Mouse (Mus musculus) gastrocnemius, adult 2 months (tissue): ENCODE measurements around the gene Calhm2. TPM values are rescaled to one million over a fixed set of nuclear protein-coding genes. Genes with fewer than 3 reads are reported as not detected.
A peak's percentile ranks its signal among the peaks of the same experiment; 100 is the strongest.

Source experiments
- DNase-seq: peaks from one replicate; pipeline ENCODE4 v3.0.0; 2022
- H3K27ac ChIP-seq: fragments of 200-600 bp; 2 replicates; pipeline ENCODE4 v1.8.1; 2022; ENCODE audit warnings: mild to moderate bottlenecking
- H3K4me3 ChIP-seq: fragments of 200-600 bp; 2 replicates; pipeline ENCODE4 v1.8.1; 2022; ENCODE audit warnings: mild to moderate bottlenecking, moderate library complexity
- CTCF ChIP-seq: fragments of 200-600 bp; IDR thresholded peaks from 2 replicates; pipeline ENCODE4 v1.8.1; 2022; ENCODE audit warnings: antibody characterized with exemption, mild to moderate bottlenecking, moderate library complexity
- intact Hi-C: fragments of 180-260 bp; cut with DNase I; formaldehyde crosslinking; loops from one replicate; pipeline ENCODE4 v1.15.1; 2025
- long read RNA-seq, 2 experiments: library from polyadenylated mRNA; stranded (forward); transcript quantifications; one replicate each; pipeline ENCODE4 v2.0.0; 2021
- total RNA-seq, 2 experiments: library from RNA; stranded (reverse); gene quantifications; 2 replicates each; pipeline ENCODE4 v1.2.3; 2021

The Calhm2 gene
- total RNA-seq: 1 to 10 TPM; 1.6 to 2.3 TPM
- long read RNA-seq, experiment 1: 0 reads
- long read RNA-seq, experiment 2: 0 reads

DNA sequence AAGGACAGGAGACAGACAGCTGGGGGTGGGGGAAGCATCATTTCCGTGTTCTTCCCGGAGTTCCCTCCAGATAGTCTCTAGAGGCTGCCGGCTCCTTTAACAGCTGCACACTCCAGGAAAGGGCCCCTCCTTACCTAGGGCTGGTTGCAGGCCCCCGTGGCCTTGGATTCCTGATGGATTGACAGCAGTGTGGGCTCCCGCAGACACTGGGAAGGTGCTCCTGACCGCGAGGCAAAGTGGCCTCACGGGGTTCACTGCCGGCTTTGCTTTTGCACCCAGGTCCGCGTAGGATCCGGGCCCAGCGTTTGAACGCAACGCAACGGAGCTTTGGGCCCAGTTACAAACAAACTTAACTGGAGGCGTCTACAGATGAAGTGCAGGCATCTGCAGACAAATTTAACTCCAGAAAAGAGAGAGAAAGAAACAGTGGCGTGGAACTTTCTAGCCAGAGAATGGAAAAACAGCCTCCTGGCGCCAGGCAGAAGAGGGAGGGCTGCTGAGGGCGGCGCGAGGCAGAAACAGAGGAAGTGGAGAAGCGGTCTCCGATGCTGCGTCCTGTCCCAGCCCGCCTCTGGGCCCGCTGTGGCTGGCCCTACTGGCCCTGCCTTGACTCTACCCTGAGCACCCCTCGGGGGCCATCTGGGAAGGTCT is at the start of gene Calhm2:
TSS of gene Calhm2 (minus strand) at position 524 of the 651 bp plus-strand sequence.
- no peak for TF ChIP-seq CTCF
- peak within 1 kb of the TSS; percentile 92 for H3K27ac ChIP-seq
- peak; percentile 76 for DNase-seq
- intact Hi-C loops: no loop called here
- peak within 1 kb of the TSS; percentile 85 for H3K4me3 ChIP-seq

DNA sequence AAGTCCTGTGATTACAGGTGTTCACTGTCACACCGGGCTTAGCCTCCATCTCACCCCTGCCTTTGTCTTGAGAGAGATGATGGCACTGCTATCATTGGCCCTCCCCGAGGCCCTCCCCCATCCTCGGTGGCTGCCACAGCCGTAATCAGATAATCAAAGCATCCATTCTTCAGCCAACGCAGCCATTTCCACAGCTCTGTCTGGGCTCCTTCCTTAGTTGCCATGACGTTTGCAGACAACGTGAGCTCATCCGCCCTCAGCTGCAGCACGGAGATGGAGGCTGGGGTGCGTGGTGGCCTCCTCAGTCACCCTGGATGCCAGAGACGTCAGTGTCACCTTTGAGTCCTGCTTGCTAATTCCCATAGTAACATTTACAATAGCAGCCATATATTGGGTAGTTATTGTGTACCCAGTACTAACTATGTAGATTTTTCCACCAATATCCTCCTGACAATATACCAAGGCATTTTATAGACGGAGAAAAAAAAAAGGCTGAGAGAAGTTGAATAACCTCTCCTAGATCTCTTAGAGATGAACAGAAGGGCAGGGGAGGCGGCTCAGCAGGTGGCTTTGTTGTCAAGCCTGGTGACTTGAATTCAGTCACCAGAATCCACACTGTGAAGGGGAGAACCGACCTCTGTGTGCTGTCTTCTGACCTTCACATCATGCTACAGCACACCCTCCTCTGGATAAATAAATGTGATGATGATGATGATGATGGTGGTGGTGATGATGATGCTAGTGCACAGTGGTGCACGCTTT is 48.6 kb upstream of the Calhm2 start:
- TF ChIP-seq CTCF: no peak

DNA sequence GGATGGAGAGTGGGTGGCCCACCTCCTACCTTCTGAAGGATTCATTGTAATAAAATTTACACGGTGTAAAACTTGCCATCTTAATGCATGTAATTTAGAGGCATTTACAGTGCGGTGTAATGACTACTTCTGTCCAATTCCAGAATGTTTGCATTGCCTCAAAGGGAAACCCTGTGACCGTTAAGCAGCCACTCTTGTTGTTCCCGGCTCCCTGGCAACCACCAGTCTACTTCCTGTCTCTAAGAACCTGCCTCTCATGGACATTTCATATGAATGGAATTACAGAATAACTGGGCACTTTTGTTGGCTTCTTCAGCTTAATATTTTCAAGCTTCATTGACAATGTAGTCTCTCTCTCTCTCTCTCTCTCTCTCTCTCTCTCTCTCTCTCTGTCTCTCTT is 46.6 kb upstream of the Calhm2 start:
- no peak overlapping the region for H3K4me3 ChIP-seq
- intact Hi-C loops: no loop called here
- no peak overlapping the region for H3K27ac ChIP-seq
- no peak for TF ChIP-seq CTCF
- DNase-seq: no peak

More for the DNA sequence above, 48.6 kb upstream of the Calhm2 start:
- Histone ChIP-seq H3K4me3 (no peak overlapping the region), H3K27ac (no peak overlapping the region)
- DNase-seq: no peak
- intact Hi-C loops: no loop called here

DNA sequence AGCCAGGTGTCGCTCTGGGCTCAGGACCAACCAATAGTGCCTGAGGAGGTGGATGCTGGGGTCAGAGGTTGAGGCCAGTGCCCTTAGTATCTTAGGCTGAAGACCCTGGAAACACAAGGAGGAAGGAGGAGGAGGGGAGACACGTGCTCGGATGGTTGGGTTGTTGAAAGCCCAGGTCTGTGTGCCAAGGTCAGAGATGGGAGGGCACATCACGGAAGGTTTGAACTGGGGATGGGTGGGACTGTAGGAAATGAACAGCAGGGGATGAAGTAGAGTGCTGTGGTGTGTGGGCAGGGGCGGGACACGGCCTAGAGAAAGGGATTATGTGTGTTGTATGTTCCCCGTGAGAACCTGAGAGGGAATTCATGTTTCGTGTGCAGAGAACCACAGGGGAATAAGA is 46.1 kb upstream of the Calhm2 start:
- H3K27ac ChIP-seq: no peak overlapping the region
- no peak for DNase-seq
- no peak overlapping the region for H3K4me3 ChIP-seq
- intact Hi-C loops: no loop called here
- no peak for TF ChIP-seq CTCF

DNA sequence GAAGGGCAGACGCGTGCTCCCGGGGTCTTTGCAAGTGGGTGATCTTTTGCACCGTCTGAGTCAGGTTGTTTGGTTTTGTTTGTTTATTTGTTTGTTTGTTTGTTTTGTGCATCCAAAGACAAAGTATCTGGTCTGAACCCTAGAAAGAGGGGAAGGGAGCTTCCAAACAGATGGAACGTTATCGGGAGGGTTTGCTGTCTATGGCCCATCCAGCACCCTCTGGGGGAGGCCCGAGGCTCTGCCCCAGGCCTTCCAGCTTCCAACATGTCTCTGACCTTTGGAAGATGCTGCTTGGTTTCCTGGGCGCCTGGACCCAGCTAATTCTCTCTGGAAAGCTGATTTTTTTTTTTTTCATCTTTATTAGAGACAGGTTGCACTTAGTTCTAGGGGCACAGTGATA is 41.9 kb upstream of the Calhm2 start:
- H3K4me3 ChIP-seq: no peak overlapping the region
- H3K27ac ChIP-seq: no peak overlapping the region
- no peak for TF ChIP-seq CTCF
- no peak for DNase-seq
- intact Hi-C loops: no loop called here

DNA sequence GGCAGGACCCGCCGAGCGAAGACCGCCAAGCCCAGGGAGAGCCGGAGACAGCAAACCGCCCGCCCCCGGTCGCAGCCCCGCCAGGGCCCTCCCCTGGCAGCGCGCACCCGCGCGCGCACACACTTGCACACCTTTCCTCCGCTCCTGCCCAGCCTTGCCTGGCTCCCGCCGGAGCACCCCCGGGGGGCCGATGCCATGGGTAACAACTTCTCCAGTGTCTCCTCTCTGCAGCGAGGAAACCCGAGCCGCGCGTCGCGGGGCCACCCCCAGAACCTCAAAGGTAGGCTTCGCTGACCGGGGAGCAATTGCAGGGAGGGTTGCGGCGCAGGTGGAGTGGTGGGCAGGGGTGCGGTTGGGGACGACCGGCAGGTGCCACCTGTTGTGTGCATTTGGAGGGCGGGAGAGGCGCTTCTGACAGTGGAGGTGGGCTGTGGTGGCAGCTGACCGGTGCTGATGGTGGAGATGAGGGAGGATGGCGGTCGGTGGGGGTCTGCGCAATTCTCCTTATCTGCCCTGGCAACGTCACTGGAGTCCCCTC is 41.2 kb upstream of the Calhm2 start:
- DNase-seq: peak; percentile 41
- intact Hi-C loops: no loop called here

DNA sequence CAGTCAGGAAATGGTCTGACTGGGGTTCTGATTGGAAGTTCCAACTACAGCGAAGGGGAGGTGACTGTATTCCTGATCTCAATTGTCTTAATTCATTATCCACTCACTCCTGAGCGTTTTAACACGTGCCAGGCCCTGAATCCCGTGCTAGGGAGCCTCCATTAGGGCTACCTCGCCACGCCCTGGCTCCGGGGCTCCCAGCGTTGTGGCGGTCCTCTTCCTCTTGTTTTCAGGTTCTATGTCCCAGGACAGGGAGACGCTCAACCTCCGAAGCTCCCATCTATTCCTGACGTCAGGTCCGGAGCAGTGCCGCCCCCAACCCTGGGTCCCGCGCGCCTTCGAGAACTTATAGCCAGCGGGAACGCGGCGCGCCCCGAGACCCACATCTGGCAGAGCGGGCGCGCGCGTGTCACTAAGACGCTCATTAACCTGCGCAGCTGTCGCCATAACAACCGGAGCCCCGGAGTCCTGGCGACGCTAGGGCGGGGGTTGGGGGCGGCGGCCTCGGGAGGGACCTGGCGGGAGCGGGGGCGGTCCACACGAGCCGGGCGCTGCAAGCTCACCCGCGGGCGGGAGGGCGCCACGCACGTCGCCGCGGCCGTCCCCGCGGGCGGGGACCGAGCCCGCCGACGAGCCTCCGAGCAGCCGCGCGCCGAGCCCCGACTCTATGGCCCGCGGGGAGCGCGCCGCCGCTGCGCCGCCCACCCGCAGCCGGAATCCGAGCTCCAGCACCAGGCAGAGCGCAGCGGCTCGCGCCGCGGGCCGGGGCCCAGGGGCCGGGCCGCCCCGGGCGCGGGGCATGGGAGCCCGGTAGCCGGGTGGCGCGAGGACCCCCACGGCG is 40.6 kb upstream of the Calhm2 start, which contains the start of gene Neurl1a:
TSS of gene Neurl1a (plus strand) at position 390 of the 841 bp plus-strand sequence.
- H3K27ac ChIP-seq: 0 out of 2 replicates have a peak within 1 kb of the TSS, but pooled peaks have one; percentile 51
- DNase-seq: peak; percentile 56
- H3K4me3 ChIP-seq: peak within 1 kb of the TSS; percentile 87
- intact Hi-C loops: no loop called here
- TF ChIP-seq CTCF: no peak

More for the DNA sequence above, 41.2 kb upstream of the Calhm2 start:
- TF ChIP-seq CTCF: no peak
- H3K4me3 ChIP-seq: peak overlapping the region; percentile 87
- H3K27ac ChIP-seq: 0 out of 2 replicates have a peak overlapping the region, but pooled peaks have one; percentile 51

DNA sequence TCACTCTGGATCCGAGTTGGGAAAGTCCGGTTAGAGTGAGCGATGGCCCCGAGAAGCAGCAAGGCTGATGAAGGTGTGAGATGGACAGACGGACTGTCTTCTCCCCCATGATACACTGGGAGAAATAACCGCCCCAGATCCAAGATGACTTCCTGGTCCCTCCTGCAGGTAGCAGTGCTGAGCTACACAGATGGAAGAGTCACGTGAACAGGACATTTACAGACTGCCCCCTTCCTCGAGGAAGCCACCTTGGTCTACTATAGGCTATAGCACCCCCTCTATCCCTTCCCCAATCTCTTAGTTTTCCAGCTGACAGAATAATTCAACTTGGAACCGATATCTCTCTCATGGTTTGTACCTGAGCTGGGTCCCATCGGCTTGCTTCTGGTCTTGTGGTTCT is 39.9 kb upstream of the Calhm2 start:
- peak; percentile 61 for TF ChIP-seq CTCF
- H3K27ac ChIP-seq: no peak overlapping the region
- H3K4me3 ChIP-seq: peak overlapping the region; percentile 87
- intact Hi-C loops: no loop called here
- peak; percentile 43 for DNase-seq

DNA sequence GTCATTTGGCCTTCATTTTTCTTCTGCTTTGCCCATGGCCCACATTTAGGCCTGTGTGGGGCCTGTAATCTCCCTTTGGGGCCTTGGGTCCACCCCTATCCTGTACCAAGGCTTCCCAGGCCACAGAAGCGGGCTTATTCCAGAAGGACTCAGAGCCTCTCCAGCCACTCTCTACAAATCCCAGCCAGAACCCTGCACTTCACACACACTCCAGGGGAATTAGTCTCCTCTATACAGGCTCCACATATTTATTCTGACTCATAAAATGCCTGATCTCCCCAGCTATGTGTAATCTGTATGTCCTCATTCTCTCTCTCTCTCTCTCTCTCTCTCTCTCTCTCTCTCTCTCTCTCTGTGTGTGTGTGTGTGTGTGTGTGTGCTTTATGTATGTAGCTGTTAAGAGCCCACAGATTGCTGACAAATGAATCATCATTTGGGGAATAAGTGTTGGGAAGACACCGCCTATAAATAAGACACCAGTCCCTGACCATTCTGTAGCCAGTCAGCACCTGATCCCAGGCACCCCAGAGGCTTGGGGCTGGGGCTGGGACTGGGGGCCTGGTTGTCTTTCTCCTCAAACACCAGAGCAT is 38.9 kb upstream of the Calhm2 start:
- intact Hi-C loops: no loop called here

DNA sequence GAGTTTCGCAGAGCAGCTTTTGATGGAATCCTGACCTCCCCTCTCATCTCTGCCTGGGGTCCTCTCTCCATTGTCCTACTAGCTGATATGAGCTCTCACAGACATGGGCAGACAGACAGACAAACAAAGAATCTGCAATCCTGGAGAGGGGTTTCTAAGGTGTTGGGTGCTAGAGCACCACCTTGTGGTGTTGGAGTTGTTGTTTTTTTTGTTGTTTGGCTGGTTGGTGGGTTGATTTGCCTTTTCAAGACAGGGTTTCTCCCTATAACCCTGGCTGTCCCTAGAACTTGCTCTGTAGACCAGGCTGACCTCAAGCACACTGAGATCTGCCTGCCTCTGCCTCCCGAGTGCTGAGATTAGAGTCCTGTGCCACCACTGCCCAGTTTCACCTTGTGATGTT is 37.4 kb upstream of the Calhm2 start:
- TF ChIP-seq CTCF: peak; percentile 16; the same call in 1 of the 2 replicates
- intact Hi-C loops: loop anchor here (2.0 kb wide), 2 partner anchors 83 to 163 kb away; no protein-coding TSS in a partner anchor
- Histone ChIP-seq H3K4me3 (no peak overlapping the region), H3K27ac (no peak overlapping the region)
- DNase-seq: no peak

More for the DNA sequence above, 38.9 kb upstream of the Calhm2 start:
- no peak overlapping the region for H3K4me3 ChIP-seq
- no peak for TF ChIP-seq CTCF
- DNase-seq: no peak
- no peak overlapping the region for H3K27ac ChIP-seq

DNA sequence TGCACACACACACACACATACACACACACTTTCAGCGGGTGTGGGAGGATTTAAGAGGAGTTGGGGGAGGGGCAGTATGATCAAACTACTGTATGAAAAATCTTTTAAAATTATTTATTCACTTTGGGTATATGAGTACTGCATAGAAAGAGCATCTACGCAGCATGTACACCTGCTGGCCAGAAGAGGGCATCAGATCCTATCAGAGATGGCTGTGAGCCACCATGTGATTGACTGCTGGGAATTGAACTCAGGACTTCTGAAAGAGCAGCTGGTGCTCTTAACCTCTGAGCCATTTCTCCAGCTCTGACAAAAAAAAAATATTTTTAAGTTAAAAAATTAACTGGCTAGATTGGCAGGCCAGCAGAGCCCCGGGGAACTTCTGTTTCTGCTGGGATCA is 36.4 kb upstream of the Calhm2 start:
- DNase-seq: peak; percentile 40
- Histone ChIP-seq H3K4me3 (no peak overlapping the region), H3K27ac (no peak overlapping the region)
- intact Hi-C loops: loop anchor here (2.0 kb wide), 2 partner anchors 84 to 164 kb away; no protein-coding TSS in a partner anchor
- TF ChIP-seq CTCF: peak; percentile 69
